Mouse (Mus musculus): ENCODE results near the gene 6820408C15Rik. TPM values are rescaled to one million over a fixed set of nuclear protein-coding genes. Genes with fewer than 3 reads are reported as not detected.

6820408C15Rik gene
- total and polyA plus RNA-seq, 2 experiments from 2014 or later, result 0.15 to 5.6 TPM

GRCm38 (mm10) chr2:152397680-152398435 lies 17.5 kb upstream of the 6820408C15Rik start, which contains the start of gene Sox12:
Gene Sox12, minus strand, starts transcription at chr2:152398063.
- DNase-seq (ENCODE audit: low spot score) (peak; percentile 94), ATAC-seq (ENCODE audit: insufficient read depth, low read depth) (peak; percentile 62)
- WGBS, result under 1% methylated on average over 64 of the region's 104 CpGs
- no peaks in the 10 kb centered on the region for H3K36me3 ChIP-seq (replicated peaks; ENCODE audit: control insufficient read depth, insufficient read depth, low read length)
- no peaks in the 10 kb centered on the region for H3K27me3 ChIP-seq (ENCODE audit: control insufficient read depth, insufficient read depth, low read length)
- H3K4me3 ChIP-seq (ENCODE audit: low read depth, low read length), result peak within 1 kb of the TSS; percentile 96
- H3K4me1 ChIP-seq (ENCODE audit: control insufficient read depth, insufficient read depth), result peaks cover 9% of the 10 kb centered on the region; the same call in 1 of the 2 replicates
- TF ChIP-seq CTCF (IDR thresholded peaks at IDR 0.05; ENCODE audit: low read depth), result no peak
- TF ChIP-seq EP300 (IDR thresholded peaks at IDR 0.05; ENCODE audit: low read depth), result peak; percentile 41; the same call in 1 of the 2 replicates
- peak within 1 kb of the TSS; percentile 96 for H3K9ac ChIP-seq (replicated peaks; ENCODE audit: low read depth, low read length)
- no peaks in the 10 kb centered on the region for H3K9me3 ChIP-seq (replicated peaks; ENCODE audit: control insufficient read depth, low read length)
- peak within 1 kb of the TSS; percentile 90 for H3K4me2 ChIP-seq (ENCODE audit: low read depth, low read length)
- peak within 1 kb of the TSS; percentile 98 for H3K27ac ChIP-seq (ENCODE audit: low read depth)

GRCm38 (mm10) chr2:152398691-152399090 lies 16.7 kb upstream of the 6820408C15Rik start:
- Histone ChIP-seq H3K4me3 (ENCODE audit: low read depth, low read length) (peak overlapping the region; percentile 96), H3K27me3 (ENCODE audit: control insufficient read depth, insufficient read depth, low read length) (no peaks in the 10 kb centered on the region), H3K9me3 (replicated peaks; ENCODE audit: control insufficient read depth, low read length) (no peaks in the 10 kb centered on the region), H3K27ac (ENCODE audit: low read depth) (peak overlapping the region; percentile 98), H3K36me3 (replicated peaks; ENCODE audit: control insufficient read depth, insufficient read depth, low read length) (no peaks in the 10 kb centered on the region), H3K4me1 (ENCODE audit: control insufficient read depth, insufficient read depth) (peaks cover 9% of the 10 kb centered on the region; the same call in 1 of the 2 replicates), H3K9ac (replicated peaks; ENCODE audit: low read depth, low read length) (peak overlapping the region; percentile 49), H3K4me2 (ENCODE audit: low read depth, low read length) (peak overlapping the region; percentile 90)
- under 1% methylated on average over 38 of the region's 38 CpGs for WGBS
- peak; percentile 13; the same call in 1 of the 2 replicates for TF ChIP-seq CTCF (IDR thresholded peaks at IDR 0.05; ENCODE audit: low read depth)
- TF ChIP-seq EP300 (IDR thresholded peaks at IDR 0.05; ENCODE audit: low read depth), result peak; percentile 66
- peak; percentile 98 for DNase-seq (ENCODE audit: low spot score)
- ATAC-seq (ENCODE audit: insufficient read depth, low read depth), result peak; percentile 87

GRCm38 (mm10) chr2:152399122-152399542 lies 16.3 kb upstream of the 6820408C15Rik start:
- ATAC-seq (ENCODE audit: insufficient read depth, low read depth) (no peak), DNase-seq (ENCODE audit: low spot score) (peak; percentile 55)
- H3K9me3 ChIP-seq (replicated peaks; ENCODE audit: control insufficient read depth, low read length), result no peaks in the 10 kb centered on the region
- H3K4me1 ChIP-seq (ENCODE audit: control insufficient read depth, insufficient read depth), result peaks cover 9% of the 10 kb centered on the region; the same call in 1 of the 2 replicates
- no peaks in the 10 kb centered on the region for H3K27me3 ChIP-seq (ENCODE audit: control insufficient read depth, insufficient read depth, low read length)
- H3K27ac ChIP-seq (ENCODE audit: low read depth), result peak overlapping the region; percentile 98
- WGBS, result 2% methylated on average over 13 of the region's 13 CpGs
- peak overlapping the region; percentile 96 for H3K4me3 ChIP-seq (ENCODE audit: low read depth, low read length)
- H3K4me2 ChIP-seq (ENCODE audit: low read depth, low read length), result peak overlapping the region; percentile 90
- TF ChIP-seq CTCF (IDR thresholded peaks at IDR 0.05; ENCODE audit: low read depth) (no peak), EP300 (IDR thresholded peaks at IDR 0.05; ENCODE audit: low read depth) (no peak)
- no peaks in the 10 kb centered on the region for H3K36me3 ChIP-seq (replicated peaks; ENCODE audit: control insufficient read depth, insufficient read depth, low read length)
- H3K9ac ChIP-seq (replicated peaks; ENCODE audit: low read depth, low read length), result peak overlapping the region; percentile 46

GRCm38 (mm10) chr2:152406126-152406525 lies 9.3 kb upstream of the 6820408C15Rik start:
- peak overlapping the region; percentile 46; the same call in 1 of the 2 replicates for H3K9ac ChIP-seq (replicated peaks; ENCODE audit: low read depth, low read length)
- peak overlapping the region; percentile 32 for H3K4me3 ChIP-seq (ENCODE audit: low read depth, low read length)
- no peaks in the 10 kb centered on the region for H3K36me3 ChIP-seq (replicated peaks; ENCODE audit: control insufficient read depth, insufficient read depth, low read length)
- H3K9me3 ChIP-seq (replicated peaks; ENCODE audit: control insufficient read depth, low read length), result no peaks in the 10 kb centered on the region
- H3K4me2 ChIP-seq (ENCODE audit: low read depth, low read length), result peak overlapping the region; percentile 63
- under 1% methylated on average over 19 of the region's 19 CpGs for WGBS
- TF ChIP-seq EP300 (IDR thresholded peaks at IDR 0.05; ENCODE audit: low read depth) (no peak), CTCF (IDR thresholded peaks at IDR 0.05; ENCODE audit: low read depth) (no peak)
- DNase-seq (ENCODE audit: low spot score) (peak; percentile 95), ATAC-seq (ENCODE audit: insufficient read depth, low read depth) (peak; percentile 96)
- H3K27me3 ChIP-seq (ENCODE audit: control insufficient read depth, insufficient read depth, low read length), result no peaks in the 10 kb centered on the region
- H3K27ac ChIP-seq (ENCODE audit: low read depth), result peak overlapping the region; percentile 60
- peaks cover 19% of the 10 kb centered on the region for H3K4me1 ChIP-seq (ENCODE audit: control insufficient read depth, insufficient read depth)

- H3K4me2 ChIP-seq (ENCODE audit: low read depth, low read length), result no peak overlapping the region
- no peaks in the 10 kb centered on the region for H3K27me3 ChIP-seq (ENCODE audit: control insufficient read depth, insufficient read depth, low read length)
- H3K36me3 ChIP-seq (replicated peaks; ENCODE audit: control insufficient read depth, insufficient read depth, low read length), result no peaks in the 10 kb centered on the region
- peaks cover 31% of the 10 kb centered on the region for H3K4me1 ChIP-seq (ENCODE audit: control insufficient read depth, insufficient read depth)
- no peak overlapping the region for H3K4me3 ChIP-seq (ENCODE audit: low read depth, low read length)
- no peak overlapping the region for H3K9ac ChIP-seq (replicated peaks; ENCODE audit: low read depth, low read length)
- no peak for ATAC-seq (ENCODE audit: insufficient read depth, low read depth)
- no peak for DNase-seq (ENCODE audit: low spot score)
- peak overlapping the region; percentile 86; the same call in 1 of the 2 replicates for H3K27ac ChIP-seq (ENCODE audit: low read depth)
- 67% methylated on average over 6 of the region's 6 CpGs for WGBS
- H3K9me3 ChIP-seq (replicated peaks; ENCODE audit: control insufficient read depth, low read length), result no peaks in the 10 kb centered on the region
- TF ChIP-seq EP300 (IDR thresholded peaks at IDR 0.05; ENCODE audit: low read depth) (no peak), CTCF (IDR thresholded peaks at IDR 0.05; ENCODE audit: low read depth) (no peak)
These were observed 5.6 kb upstream of the 6820408C15Rik start for GRCm38 (mm10) chr2:152409781-152410180.
